Mouse (Mus musculus) intestine, embryonic 14.5 days (tissue): ENCODE data around the gene Trim56. TPM values are rescaled to one million over a fixed set of nuclear protein-coding genes. Genes with fewer than 3 reads are reported as not detected.
"Not testable (repeated sequence)": the region's sequence is repeated elsewhere in the genome, so short reads cannot be mapped to it uniquely, and the experiment has no call there.

Experiments used
- ATAC-seq: fragments of 200-750 bp; cut with Nextera tagmentation; replicated peaks from 2 replicates; pipeline ENCODE4 v1.8.0; 2017; ENCODE audit warnings: low read depth, moderate number of reproducible peaks, moderate TSS enrichment, moderate library complexity; ENCODE audit not compliant: low FRiP score, low TSS enrichment
- DNase-seq: peaks from one replicate; pipeline ENCODE4 v3.0.0-alpha.2; 2018; ENCODE audit warnings: low spot score
- H3K27ac ChIP-seq: fragments of 300-500 bp; sonication (generic); 2 replicates; pipeline ENCODE4 v1.5.1; 2014; ENCODE audit warnings: low read depth, mild to moderate bottlenecking, control low read depth
- H3K27me3 ChIP-seq: fragments of 300-500 bp; sonication (generic); replicated peaks from 2 replicates; pipeline ENCODE4 v1.6.1; 2014; ENCODE audit warnings: low read length, control low read depth; ENCODE audit not compliant: control insufficient read depth, insufficient read depth
- H3K36me3 ChIP-seq: fragments of 300-500 bp; sonication (generic); 2 replicates; pipeline ENCODE4 v1.6.1; 2014; ENCODE audit warnings: low read length, control low read depth; ENCODE audit not compliant: control insufficient read depth, insufficient read depth
- H3K4me1 ChIP-seq: fragments of 300-500 bp; sonication (generic); replicated peaks from 2 replicates; pipeline ENCODE4 v1.6.1; 2014; ENCODE audit warnings: low read length, control low read depth, mixed read lengths; ENCODE audit not compliant: control insufficient read depth, insufficient read depth
- H3K4me2 ChIP-seq: fragments of 300-500 bp; sonication (generic); 2 replicates; pipeline ENCODE4 v1.6.1; 2014; ENCODE audit warnings: low read length
- H3K4me3 ChIP-seq: fragments of 300-500 bp; sonication (generic); 2 replicates; pipeline ENCODE4 v1.5.1; 2014; ENCODE audit warnings: low read depth, low read length, control low read depth, mixed read lengths
- H3K9ac ChIP-seq: fragments of 300-500 bp; sonication (generic); 2 replicates; pipeline ENCODE4 v1.6.1; 2014; ENCODE audit warnings: mild to moderate bottlenecking, low read length
- H3K9me3 ChIP-seq: fragments of 300-500 bp; sonication (generic); 2 replicates; pipeline ENCODE4 v1.6.1; 2016; ENCODE audit warnings: low read length, control low read depth; ENCODE audit not compliant: control insufficient read depth
- WGBS: fragments of 180-500 bp; shearing (Covaris S2); extraction: QIAGEN DNeasy Blood & Tissue Kit; methylation state at CpG from one replicate; pipeline ENCODE4 v1.1.7; 2014; 5-methylcytosine and 5-hydroxymethylcytosine counted together
- polyA plus RNA-seq: library from polyadenylated mRNA; unstranded; fragments of >200 nt; fragmentation: Nextera tagmentation; extraction: Ambion mirVana; gene quantifications from 2 replicates; pipeline ENCODE4 v1.2.1, GENCODE M21; 2014

Gene Trim56
- polyA plus RNA-seq, 1 experiment from 2014 or later = 8.5 TPM

DNA sequence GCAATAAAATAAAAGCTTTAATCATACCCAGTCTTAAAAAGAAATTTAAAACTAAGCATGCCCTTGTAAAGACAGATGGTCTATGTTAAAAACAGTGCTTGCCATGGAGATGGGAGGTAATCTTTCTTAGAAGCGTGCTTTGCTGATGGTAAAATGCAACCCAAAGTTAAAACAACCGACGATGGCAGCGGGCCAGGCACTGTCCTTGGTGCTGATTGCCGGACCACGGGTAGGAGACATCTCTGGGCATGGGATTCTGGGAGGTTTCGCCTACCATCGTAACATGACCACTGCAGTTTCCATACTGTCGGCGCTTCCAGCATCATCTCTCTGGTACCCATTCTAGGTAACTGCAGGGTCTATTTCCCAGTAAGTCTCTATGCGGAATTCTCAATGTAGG lies 18.9 kb upstream of the Trim56 start:
- Histone ChIP-seq H3K27me3 (no peaks in the 10 kb centered on the region), H3K27ac (no peak overlapping the region), H3K4me3 (no peak overlapping the region), H3K9ac (no peak overlapping the region), H3K9me3 (no peaks in the 10 kb centered on the region), H3K4me1 (no peaks in the 10 kb centered on the region), H3K4me2 (no peak overlapping the region), H3K36me3 (no peaks in the 10 kb centered on the region)
- ATAC-seq = no peak
- WGBS = 29% methylated on average over 11 of the region's 11 CpGs
- DNase-seq = peak; percentile 79

DNA sequence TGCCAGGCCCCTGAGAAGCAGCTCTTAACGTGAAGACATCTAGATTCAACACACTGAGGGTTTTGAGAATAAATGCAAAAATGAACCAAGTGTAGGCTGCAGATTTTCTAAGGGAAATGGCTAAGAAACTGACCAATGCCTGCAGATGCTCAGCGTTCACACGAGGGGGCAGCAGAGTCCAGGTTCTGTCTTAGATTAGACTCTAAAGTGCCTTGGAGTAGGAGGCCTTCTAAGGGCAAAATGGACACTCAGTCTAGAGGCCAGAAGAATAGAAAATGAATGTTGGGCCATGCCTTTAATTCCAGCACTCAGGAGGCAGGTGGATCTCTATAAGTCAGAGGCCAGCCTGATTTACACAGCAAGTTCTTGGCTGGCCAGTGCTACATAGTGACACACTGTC lies 15.5 kb upstream of the Trim56 start:
- Histone ChIP-seq H3K4me1 (no peaks in the 10 kb centered on the region), H3K9me3 (no peaks in the 10 kb centered on the region), H3K4me3 (no peak overlapping the region), H3K36me3 (no peaks in the 10 kb centered on the region), H3K4me2 (no peak overlapping the region), H3K9ac (no peak overlapping the region), H3K27me3 (no peaks in the 10 kb centered on the region), H3K27ac (no peak overlapping the region)
- peak; percentile 80 for DNase-seq
- 3% methylated on average over 3 of the region's 3 CpGs for WGBS
- peak; percentile 67; the same call in 1 of the 2 replicates for ATAC-seq

DNA sequence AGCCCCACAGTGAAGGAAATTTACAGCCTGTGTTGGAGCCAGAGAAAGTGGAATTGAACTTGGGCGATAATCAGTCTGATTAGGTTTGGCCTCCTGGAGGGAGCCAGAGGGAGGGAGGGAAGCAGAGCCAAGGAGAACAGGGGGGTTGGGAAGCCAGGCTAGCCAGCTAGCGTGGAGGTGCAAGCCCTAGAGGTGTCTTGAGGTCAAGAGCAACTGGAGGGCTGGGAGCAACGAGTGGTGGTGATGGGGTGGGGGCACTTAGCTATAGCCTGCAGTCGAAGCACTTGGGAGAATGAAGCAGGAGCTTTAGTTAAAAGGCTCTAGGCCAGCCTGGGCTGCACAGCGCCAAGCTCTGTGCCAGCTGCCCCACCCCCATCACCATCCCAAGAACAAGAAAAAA lies 13.3 kb upstream of the Trim56 start:
- H3K36me3 ChIP-seq = no peaks in the 10 kb centered on the region
- no peak overlapping the region for H3K27ac ChIP-seq
- H3K4me2 ChIP-seq = no peak overlapping the region
- H3K27me3 ChIP-seq = no peaks in the 10 kb centered on the region
- 19% methylated on average over 5 of the region's 5 CpGs for WGBS
- no peak for DNase-seq
- no peak overlapping the region for H3K4me3 ChIP-seq
- no peak overlapping the region for H3K9ac ChIP-seq
- no peak for ATAC-seq
- H3K4me1 ChIP-seq = no peaks in the 10 kb centered on the region
- H3K9me3 ChIP-seq = no peaks in the 10 kb centered on the region

DNA sequence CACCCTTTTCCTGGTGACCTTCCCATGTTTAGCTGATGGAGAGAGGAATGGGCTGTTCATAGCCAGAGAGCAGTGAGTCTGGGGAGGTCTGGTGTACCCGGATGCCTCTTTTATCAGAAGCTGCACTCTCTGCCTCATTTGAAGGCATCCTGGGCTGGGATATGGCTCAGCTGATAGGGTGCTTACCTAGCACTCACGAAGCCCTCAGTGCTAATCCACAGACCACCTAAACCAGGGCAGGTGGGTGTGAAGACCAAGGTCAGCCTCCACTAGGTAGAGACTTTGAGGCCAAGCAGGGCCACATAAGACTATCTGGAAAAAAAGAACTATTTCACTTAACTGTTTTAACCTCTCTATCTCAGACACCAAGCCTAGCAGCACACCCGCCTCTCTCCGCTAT lies 7.5 kb upstream of the Trim56 start:
- H3K4me3 ChIP-seq = no peak overlapping the region
- WGBS = 74% methylated on average over 4 of the region's 4 CpGs
- no peak overlapping the region for H3K27ac ChIP-seq
- 0 out of 2 replicates have a peak, but pooled peaks cover 4% of the 10 kb centered on the region for H3K4me1 ChIP-seq
- DNase-seq (no peak), ATAC-seq (no peak)
- H3K27me3 ChIP-seq = no peaks in the 10 kb centered on the region
- H3K4me2 ChIP-seq = no peak overlapping the region
- no peaks in the 10 kb centered on the region for H3K36me3 ChIP-seq
- H3K9ac ChIP-seq = no peak overlapping the region
- no peaks in the 10 kb centered on the region for H3K9me3 ChIP-seq

DNA sequence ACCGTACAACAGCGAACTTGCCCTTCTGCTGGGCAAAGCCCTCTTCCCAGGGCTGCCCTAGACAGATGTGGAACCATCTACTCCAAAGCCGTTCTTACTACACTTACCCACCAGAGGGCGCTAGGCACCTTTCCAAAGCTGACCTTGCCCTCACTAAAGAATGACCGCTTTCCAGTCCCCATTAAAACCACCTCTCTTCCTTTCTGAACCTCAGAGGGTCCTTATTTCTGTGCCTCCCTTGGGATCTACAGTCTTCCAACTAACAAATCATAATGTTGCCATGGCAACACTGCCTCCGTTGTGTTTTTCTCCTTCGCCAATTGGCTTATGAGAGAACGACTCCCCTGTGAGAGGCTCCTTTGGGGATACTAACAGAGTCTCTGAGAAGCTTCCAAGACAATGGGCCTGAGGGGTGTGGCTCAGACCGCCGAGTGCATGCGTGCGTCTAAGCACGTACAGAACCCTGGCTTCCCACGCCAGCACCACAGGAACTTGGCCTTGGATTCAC lies 6.7 kb upstream of the Trim56 start:
- Histone ChIP-seq H3K36me3 (no peaks in the 10 kb centered on the region), H3K9ac (no peak overlapping the region), H3K27ac (no peak overlapping the region), H3K9me3 (no peaks in the 10 kb centered on the region), H3K27me3 (no peaks in the 10 kb centered on the region), H3K4me2 (peak overlapping the region; percentile 7; the same call in 1 of the 2 replicates), H3K4me1 (0 out of 2 replicates have a peak, but pooled peaks cover 4% of the 10 kb centered on the region), H3K4me3 (no peak overlapping the region)
- 8% methylated on average over 14 of the region's 14 CpGs for WGBS
- ATAC-seq = peak; percentile 78
- DNase-seq = peak; percentile 85

DNA sequence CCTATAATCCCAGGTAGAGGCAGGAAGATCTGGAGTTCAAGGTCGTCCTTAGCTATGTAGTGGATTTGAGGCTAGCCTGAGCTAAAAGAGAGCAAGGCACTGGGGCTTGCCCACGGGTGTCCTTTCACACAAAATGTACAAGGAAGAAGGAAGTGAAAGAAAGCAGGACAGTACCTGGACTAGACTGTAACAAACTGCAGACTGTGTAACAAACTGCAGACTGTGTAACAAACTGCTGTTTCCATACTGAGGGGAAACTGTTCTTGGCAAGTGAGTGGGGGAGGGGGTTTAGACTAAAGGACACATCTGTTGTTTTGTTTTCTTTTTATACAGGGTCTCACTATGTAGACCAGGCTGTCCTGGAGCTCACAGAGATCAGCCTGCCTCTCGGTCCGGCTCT lies 5.3 kb upstream of the Trim56 start:
- Histone ChIP-seq H3K27ac (no peak overlapping the region), H3K4me3 (no peak overlapping the region), H3K9ac (no peak overlapping the region), H3K4me1 (0 out of 2 replicates have a peak, but pooled peaks cover 7% of the 10 kb centered on the region), H3K4me2 (no peak overlapping the region), H3K27me3 (no peaks in the 10 kb centered on the region), H3K9me3 (no peaks in the 10 kb centered on the region), H3K36me3 (no peaks in the 10 kb centered on the region)
- no peak for ATAC-seq
- DNase-seq = no peak
- 80% methylated on average over 4 of the region's 4 CpGs for WGBS

DNA sequence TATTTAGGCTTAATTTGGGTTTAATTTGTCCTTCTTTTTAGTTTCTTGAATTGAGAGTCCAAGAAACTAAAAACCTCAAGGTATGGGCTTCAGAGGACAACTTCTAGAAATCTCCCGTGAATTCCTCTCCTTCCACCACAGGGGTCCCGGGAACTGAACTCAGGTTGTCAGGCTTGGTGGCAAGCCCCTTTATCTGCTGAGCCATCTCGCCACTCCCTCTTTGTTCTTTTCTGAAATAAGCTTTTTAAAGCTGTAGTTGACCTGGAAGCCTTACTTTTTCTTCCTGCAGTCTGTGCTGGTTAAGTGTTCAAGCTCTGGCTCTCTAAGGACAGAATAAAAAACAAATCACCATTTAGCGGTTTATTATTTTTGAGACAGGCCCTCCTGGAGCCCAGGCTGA lies 2.9 kb upstream of the Trim56 start:
- no peaks in the 10 kb centered on the region for H3K27me3 ChIP-seq
- ATAC-seq (no peak), DNase-seq (no peak)
- H3K9me3 ChIP-seq = no peaks in the 10 kb centered on the region
- 82% methylated on average over 4 of the region's 4 CpGs for WGBS
- H3K36me3 ChIP-seq = peaks cover 3% of the 10 kb centered on the region; the same call in 1 of the 2 replicates
- no peak overlapping the region for H3K4me3 ChIP-seq
- H3K4me2 ChIP-seq = no peak overlapping the region
- no peak overlapping the region for H3K9ac ChIP-seq
- H3K27ac ChIP-seq = no peak overlapping the region
- peaks cover 18% of the 10 kb centered on the region for H3K4me1 ChIP-seq

DNA sequence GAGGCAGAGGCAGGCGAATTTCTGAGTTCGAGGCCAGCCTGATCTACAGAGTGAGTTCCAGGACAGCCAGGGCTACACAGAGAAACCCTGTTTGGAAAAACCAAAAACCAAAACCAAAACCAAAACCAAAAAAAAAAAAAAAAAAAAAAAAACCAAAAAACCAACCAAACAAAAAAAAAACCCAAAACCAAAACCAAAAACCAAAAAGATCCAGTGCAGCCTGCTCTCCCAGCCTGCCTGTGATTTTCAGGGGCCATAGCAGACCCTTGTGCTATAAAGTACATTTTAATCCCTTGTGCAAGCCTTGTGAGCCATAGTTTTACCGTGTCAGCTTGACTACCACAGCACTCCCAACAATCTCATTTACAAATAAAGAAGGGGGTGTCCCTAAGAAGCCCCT lies 2.0 kb upstream of the Trim56 start:
- WGBS = 92% methylated on average over 3 of the region's 3 CpGs

DNA sequence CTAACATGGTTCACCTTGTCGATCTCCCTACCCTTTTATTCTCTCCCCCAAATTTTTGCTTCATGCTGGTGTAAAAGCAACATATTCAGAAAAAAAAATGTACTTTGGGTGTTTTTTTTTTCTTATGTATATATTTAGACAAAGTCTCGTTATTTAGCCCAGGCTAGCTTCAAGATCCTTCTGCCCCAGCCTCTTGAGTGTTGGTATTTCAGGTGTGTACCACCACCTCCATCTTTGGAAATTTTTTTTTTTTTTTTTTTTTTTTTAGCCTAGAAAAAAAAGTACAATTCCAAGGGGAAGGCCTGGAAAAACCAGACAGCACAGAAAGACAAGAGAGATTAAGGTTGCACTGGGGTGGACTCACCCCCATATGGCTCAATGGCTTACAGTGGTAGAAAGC lies 978 bp upstream of the Trim56 start:
- Histone ChIP-seq H3K4me2 (no peak overlapping the region), H3K4me3 (no peak overlapping the region), H3K36me3 (peaks cover 12% of the 10 kb centered on the region), H3K27me3 (no peaks in the 10 kb centered on the region), H3K27ac (no peak overlapping the region), H3K9ac (no peak overlapping the region), H3K4me1 (peaks cover 14% of the 10 kb centered on the region), H3K9me3 (no peaks in the 10 kb centered on the region)
- no peak for DNase-seq
- no peak for ATAC-seq
- 85% methylated on average over 2 of the region's 2 CpGs for WGBS

More for the DNA sequence above, 2.0 kb upstream of the Trim56 start:
- not testable (repeated sequence) for H3K9ac ChIP-seq, ATAC-seq, H3K4me2 ChIP-seq, H3K4me3 ChIP-seq, DNase-seq, H3K27ac ChIP-seq, H3K27me3 ChIP-seq, H3K9me3 ChIP-seq, H3K36me3 ChIP-seq
- peaks cover 17% of the 10 kb centered on the region for H3K4me1 ChIP-seq
